Mouse (Mus musculus) ES-E14 (cell line): ENCODE data around the gene Polr3f. TPM values are rescaled to one million over a fixed set of nuclear protein-coding genes. Genes with fewer than 3 reads are reported as not detected.

Experiments
- DNase-seq: peaks from one replicate; pipeline ENCODE4 v3.0.0-alpha.2; 2013; ENCODE audit warnings: low read depth, low spot score
- H3K27ac ChIP-seq: 2 replicates; pipeline ENCODE4 v1.5.1; 2012; ENCODE audit warnings: low read depth, mild to moderate bottlenecking, low read length, moderate library complexity, mixed read lengths; ENCODE audit not compliant: poor library complexity, insufficient read depth, severe bottlenecking
- H3K36me3 ChIP-seq: 2 replicates; pipeline ENCODE4 v1.6.1; 2012; ENCODE audit warnings: mild to moderate bottlenecking, low read length, moderate library complexity, mixed read lengths; ENCODE audit not compliant: control insufficient read depth, poor library complexity, insufficient read depth, severe bottlenecking
- H3K4me1 ChIP-seq, 2 experiments: fragments of 150-350 bp in 1 of 2; sonication (generic) in 1 of 2; 2 replicates each; pipeline ENCODE4 v1.6.1; 2012; ENCODE audit warnings: low read length in 2 of 2, mild to moderate bottlenecking in 1 of 2, mixed read lengths in 1 of 2; ENCODE audit not compliant: control insufficient read depth in 2 of 2, insufficient read depth in 2 of 2, poor library complexity in 1 of 2
- H3K4me3 ChIP-seq, 2 experiments: fragments of 150-350 bp in 1 of 2; sonication (generic) in 1 of 2; 2 replicates each; pipeline ENCODE4 v1.5.1; 2012; ENCODE audit warnings: low read length in 2 of 2, low read depth in 1 of 2, mild to moderate bottlenecking in 1 of 2, mixed read lengths in 1 of 2; ENCODE audit not compliant: insufficient read depth in 1 of 2, poor library complexity in 1 of 2, severe bottlenecking in 1 of 2
- H3K9ac ChIP-seq: 2 replicates; pipeline ENCODE4 v1.6.1; 2012; ENCODE audit warnings: low read depth, mild to moderate bottlenecking, low read length, mixed read lengths; ENCODE audit not compliant: poor library complexity, insufficient read depth, severe bottlenecking
- H3K9me3 ChIP-seq: fragments of 150-350 bp; sonication (generic); 2 replicates; pipeline ENCODE4 v1.6.1; 2012; ENCODE audit warnings: low read depth, mild to moderate bottlenecking, low read length; ENCODE audit not compliant: control insufficient read depth, insufficient read depth
- CHD2 ChIP-seq: IDR thresholded peaks from 2 replicates; pipeline ENCODE4 v1.6.1; 2014; ENCODE audit warnings: mild to moderate bottlenecking, low read depth, low read length, inconsistent platforms
- HCFC1 ChIP-seq: IDR thresholded peaks from 2 replicates; pipeline ENCODE4 v1.6.1; 2012; ENCODE audit warnings: low read length, inconsistent platforms, borderline replicate concordance; ENCODE audit not compliant: insufficient read depth
- MAFK ChIP-seq: IDR thresholded peaks from 2 replicates; pipeline ENCODE4 v1.6.1; 2014; ENCODE audit warnings: mild to moderate bottlenecking, low read depth, low read length, inconsistent platforms; ENCODE audit not compliant: insufficient read depth
- ZC3H11A ChIP-seq: IDR thresholded peaks from 2 replicates; pipeline ENCODE4 v1.6.1; 2012; ENCODE audit warnings: low read depth, mild to moderate bottlenecking, inconsistent platforms, low read length, borderline replicate concordance
- ZNF384 ChIP-seq: IDR thresholded peaks from 2 replicates; pipeline ENCODE4 v1.6.1; 2012; ENCODE audit warnings: low read depth, low read length, inconsistent platforms
- in situ Hi-C, 2 experiments: fragments of 600-800 bp; cut with MboI; formaldehyde crosslinking; loops; one replicate each; pipeline ENCODE4 v1.15.1; 2025; ENCODE audit warnings: low sequenced_read_pairs in 2 of 2, inconsistent platforms in 1 of 2; ENCODE audit not compliant: unreplicated experiment in 2 of 2
- total RNA-seq: library from RNA; depleted of rRNA; stranded (reverse); fragments of 300-350 nt; gene quantifications from 2 replicates; pipeline ENCODE4 v1.2.3, GENCODE M21; 2012

Polr3f gene
- total RNA-seq, 1 experiment, result 36.5 TPM

DNA sequence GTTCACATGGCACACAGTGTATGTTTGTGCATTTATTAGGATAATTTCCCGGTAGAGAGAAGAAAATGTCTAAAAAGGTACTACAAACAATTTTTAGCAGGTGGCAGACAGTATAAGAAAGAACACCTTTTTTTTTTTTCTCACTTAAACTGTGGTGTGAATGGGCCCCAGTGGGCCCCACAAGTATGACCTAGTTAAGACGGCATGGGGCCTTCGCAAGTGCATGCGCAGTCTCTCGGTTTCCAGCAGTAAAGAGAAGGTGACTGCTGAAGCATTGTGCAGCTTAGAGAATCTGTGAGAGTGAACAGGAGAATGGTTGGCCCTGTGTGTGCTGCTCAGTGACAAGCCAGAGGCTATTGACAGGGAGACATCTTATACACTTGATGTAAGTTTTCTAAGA, 38.2 kb upstream of the Polr3f start:
- in situ Hi-C loops, result no loop called here
- TF ChIP-seq CHD2, result no peak
- TF ChIP-seq ZC3H11A, result no peak
- TF ChIP-seq MAFK, result no peak
- no peak for TF ChIP-seq HCFC1
- no peak for TF ChIP-seq ZNF384
- H3K9ac ChIP-seq, result no peak overlapping the region
- no peak overlapping the region for H3K4me3 ChIP-seq
- H3K9me3 ChIP-seq, result no peaks in the 10 kb centered on the region
- H3K27ac ChIP-seq, result no peak overlapping the region
- no peaks in the 10 kb centered on the region for H3K36me3 ChIP-seq
- H3K4me1 ChIP-seq, result no peaks in the 10 kb centered on the region
- no peak for DNase-seq

DNA sequence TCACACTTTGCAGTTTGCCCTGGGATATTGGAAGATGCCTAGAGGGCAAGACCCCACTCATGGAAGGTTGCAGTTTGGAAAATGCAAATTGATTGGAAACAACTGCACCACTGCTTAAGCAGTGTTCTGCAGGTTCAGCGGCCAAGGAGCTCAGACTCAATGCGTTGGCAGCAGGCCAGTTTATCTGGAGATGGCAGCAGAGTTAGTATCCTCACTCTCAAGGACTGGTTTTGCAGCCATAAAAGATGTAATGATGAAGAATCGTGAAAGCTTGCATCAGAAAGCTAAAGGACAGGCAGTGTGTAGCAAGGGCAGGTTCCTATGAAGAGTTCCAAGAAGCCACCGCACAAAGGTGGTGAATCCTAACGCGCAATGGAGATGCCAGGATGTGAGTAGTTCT, 25.4 kb upstream of the Polr3f start:
- Histone ChIP-seq H3K9me3 (no peaks in the 10 kb centered on the region), H3K4me1 (no peaks in the 10 kb centered on the region), H3K9ac (no peak overlapping the region), H3K27ac (no peak overlapping the region), H3K4me3 (no peak overlapping the region), H3K36me3 (no peaks in the 10 kb centered on the region)
- in situ Hi-C loops, result no loop called here
- no peak for DNase-seq
- TF ChIP-seq ZC3H11A, result no peak
- TF ChIP-seq CHD2, result no peak
- TF ChIP-seq HCFC1, result no peak
- no peak for TF ChIP-seq ZNF384
- no peak for TF ChIP-seq MAFK

DNA sequence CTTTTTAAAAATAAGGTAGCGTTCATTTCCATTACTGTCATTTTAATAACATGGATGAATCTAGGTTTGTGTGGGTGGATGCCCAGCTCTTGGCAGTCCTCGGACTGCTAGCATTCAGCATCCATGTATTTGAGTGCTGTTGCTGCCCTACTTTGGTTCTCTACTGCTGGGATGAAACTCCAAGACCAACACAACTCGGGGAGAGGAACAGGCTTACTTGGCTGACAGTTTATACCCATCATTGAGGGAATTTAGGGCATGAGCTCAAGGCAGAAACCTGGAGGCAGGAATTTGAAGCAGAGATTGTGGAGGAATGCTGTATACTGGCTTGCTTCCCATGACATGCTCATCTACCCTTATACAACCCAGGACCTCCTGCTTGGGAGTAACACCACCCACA, 12.9 kb upstream of the Polr3f start:
- Histone ChIP-seq H3K9me3 (no peaks in the 10 kb centered on the region), H3K27ac (no peak overlapping the region), H3K4me3 (no peak overlapping the region), H3K36me3 (no peaks in the 10 kb centered on the region), H3K9ac (no peak overlapping the region), H3K4me1 (no peaks in the 10 kb centered on the region)
- no peak for TF ChIP-seq ZC3H11A
- no peak for TF ChIP-seq ZNF384
- TF ChIP-seq CHD2, result no peak
- TF ChIP-seq MAFK, result no peak
- TF ChIP-seq HCFC1, result no peak
- DNase-seq, result no peak
- in situ Hi-C loops, result no loop called here

DNA sequence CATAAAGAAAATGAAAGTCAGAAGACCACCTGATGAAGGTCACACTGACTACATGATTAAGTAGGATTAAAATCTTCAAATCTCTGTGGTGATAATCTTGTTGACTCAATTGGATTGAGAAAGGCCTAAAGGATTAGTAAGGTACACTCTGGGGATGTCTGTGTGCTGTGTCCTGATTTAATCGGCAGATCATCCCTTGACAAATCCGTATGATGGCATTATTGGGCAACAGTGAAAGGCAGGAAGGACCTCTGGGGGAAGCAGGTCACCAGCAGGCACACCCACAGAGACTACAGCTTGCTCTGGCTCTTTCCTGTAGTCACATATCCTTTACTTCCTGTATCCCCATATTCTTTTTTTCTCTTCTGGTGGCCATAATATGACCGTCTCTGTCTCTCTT, 7.7 kb upstream of the Polr3f start:
- in situ Hi-C loops, result no loop called here
- Histone ChIP-seq H3K9me3 (no peaks in the 10 kb centered on the region), H3K4me3 (no peak overlapping the region), H3K9ac (no peak overlapping the region), H3K36me3 (no peaks in the 10 kb centered on the region), H3K27ac (no peak overlapping the region), H3K4me1 (no peaks in the 10 kb centered on the region)
- no peak for TF ChIP-seq HCFC1
- TF ChIP-seq CHD2, result no peak
- no peak for TF ChIP-seq ZC3H11A
- TF ChIP-seq MAFK, result no peak
- no peak for TF ChIP-seq ZNF384
- no peak for DNase-seq

DNA sequence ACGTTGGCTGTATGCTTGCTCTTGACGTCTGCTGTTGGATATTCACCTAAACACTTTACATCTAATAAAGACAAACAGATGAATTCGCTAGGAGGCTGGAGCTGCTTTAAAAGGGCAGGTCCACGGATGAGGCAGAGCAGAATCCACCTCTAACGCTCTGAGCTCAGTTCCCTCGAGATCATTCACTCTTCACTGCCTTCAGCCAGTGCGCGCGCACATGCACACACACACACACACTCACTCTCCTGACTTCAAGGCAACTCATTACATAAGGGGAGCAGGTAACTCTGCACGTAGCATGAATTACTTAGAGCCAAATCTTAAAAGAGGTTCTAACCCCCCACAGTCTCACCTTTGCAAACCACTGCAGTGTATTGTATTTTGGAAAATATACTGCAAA, 1.7 kb upstream of the Polr3f start:
- TF ChIP-seq ZNF384, result no peak
- no peak for TF ChIP-seq ZC3H11A
- no peak for TF ChIP-seq HCFC1
- no peak for TF ChIP-seq CHD2
- TF ChIP-seq MAFK, result no peak
- H3K9me3 ChIP-seq, result no peaks in the 10 kb centered on the region
- H3K27ac ChIP-seq, result no peak overlapping the region
- H3K4me3 ChIP-seq, result no peak overlapping the region
- H3K36me3 ChIP-seq, result peaks cover 2% of the 10 kb centered on the region
- H3K9ac ChIP-seq, result no peak overlapping the region
- 0 out of 4 replicates have a peak, but pooled peaks cover 0 to 2% of the 10 kb centered on the region in 2 experiments for H3K4me1 ChIP-seq
- no peak for DNase-seq
- in situ Hi-C loops, result no loop called here
